Mouse (Mus musculus): ENCODE measurements around the gene Slc24a4.

Slc24a4 gene

DNA sequence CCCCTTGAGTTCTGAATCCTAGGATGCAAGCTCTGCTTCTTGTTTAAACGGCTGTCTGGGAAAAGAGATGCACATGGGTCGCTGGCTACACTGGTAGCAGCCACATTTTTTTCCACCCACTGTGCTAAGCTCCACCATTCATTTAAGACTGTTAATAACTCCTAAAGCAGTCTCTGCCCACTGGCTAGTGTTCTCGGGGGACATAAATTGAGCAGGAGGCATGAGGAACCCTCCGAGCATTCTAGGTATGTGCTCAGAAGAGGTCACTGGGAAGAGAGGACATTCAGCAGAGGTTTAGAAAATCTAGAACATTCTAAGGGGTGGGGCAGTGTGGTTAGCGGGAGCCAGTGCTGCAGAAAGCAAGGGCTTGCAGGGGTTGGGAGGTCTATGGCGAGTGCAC, 156.8 kb downstream of the Slc24a4 start:
- DNase-seq (ENCODE audit: low spot score in 2 of 2) = no peak

DNA sequence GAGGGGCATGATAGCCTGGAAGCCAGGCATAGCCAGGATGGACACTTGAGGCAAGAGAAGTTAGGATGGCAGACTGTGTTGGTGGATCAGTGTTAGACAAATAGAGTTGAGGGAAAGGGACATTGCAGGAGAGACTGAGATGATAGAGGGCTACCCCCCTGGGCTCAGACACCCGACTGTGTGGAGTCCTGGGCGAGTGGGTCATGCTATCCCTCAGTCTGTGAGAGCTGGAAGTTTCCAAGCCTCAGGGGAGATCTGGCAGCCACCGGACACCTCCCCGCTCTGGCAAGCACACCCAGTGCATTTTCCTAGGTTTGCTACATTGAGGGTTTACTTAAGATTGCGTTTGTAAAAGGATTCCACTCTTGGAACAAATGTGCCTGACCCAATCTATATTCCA, 157.2 kb downstream of the Slc24a4 start:
- DNase-seq (ENCODE audit: low spot score in 2 of 2) = no peak

DNA sequence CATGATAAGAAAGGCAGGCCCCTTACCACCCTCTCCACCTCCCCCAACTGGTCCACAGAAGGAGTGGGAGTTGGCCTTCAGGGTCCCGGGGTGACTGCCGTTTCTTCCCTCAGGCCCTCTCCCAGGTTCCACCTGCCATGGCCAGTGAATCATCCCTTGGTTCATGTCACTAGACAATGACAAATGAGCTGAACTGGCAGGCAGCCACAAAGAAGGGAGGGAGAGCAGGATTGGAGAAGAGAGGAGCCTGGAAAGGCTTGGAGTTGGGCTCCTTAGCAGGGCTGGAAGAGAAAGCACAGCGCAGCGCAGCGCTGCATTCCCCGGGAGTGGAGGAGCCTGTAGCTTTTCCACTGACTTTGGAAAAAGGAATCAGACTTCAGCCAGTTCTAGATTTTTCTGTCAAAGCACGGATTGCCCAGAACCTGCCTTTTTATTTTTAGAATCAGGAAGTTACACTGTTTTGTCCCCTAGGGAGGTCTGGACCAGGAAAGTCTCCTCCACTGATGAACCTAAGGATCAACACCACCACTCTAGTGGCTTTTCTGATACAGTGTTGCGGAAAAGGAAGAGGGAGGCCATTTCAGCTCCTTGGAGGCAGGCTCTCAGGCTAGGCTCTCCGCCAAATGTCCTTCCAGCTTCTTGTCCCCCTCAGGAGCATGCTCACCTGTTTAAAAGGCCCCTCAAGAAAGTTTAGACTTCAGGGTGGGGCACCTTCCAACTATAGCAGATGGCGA, 158.3 kb downstream of the Slc24a4 start:
- DNase-seq (ENCODE audit: low spot score in 2 of 2) = no peak

DNA sequence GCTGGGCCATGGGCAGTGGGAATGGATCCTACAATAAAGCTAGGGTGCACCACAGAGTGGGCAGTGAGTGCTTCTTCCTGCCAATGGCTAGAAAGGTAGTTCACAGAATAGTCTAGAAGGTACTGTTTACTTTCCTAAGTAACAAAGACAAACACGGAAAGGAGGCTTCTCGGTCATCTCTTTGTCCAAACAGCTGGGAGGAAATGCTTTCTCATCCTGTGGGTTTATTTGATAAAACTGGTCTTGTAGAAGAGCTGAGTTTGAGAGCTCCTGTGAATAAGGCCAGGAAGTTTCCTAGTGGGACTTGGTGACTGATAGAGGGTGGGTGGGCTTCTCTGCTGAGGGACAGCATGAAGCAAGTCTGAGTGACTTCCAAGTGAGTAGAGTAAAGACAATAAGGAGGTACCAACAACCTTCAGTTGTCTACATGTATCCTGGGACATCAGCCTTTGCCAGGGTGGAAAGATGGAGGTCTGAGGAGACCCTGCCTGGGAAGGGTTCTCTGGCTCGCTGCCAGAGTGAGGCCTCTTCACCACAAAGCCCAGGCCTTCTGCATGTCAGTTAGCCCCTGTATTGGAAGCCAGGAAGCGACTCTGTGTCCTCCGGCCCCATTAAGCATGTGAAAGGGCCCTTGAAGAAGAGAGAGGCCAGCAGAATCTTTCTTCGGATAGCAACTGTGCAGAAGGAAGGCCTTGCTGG, 159.5 kb downstream of the Slc24a4 start:
- no peak for DNase-seq (ENCODE audit: low spot score in 2 of 2)

DNA sequence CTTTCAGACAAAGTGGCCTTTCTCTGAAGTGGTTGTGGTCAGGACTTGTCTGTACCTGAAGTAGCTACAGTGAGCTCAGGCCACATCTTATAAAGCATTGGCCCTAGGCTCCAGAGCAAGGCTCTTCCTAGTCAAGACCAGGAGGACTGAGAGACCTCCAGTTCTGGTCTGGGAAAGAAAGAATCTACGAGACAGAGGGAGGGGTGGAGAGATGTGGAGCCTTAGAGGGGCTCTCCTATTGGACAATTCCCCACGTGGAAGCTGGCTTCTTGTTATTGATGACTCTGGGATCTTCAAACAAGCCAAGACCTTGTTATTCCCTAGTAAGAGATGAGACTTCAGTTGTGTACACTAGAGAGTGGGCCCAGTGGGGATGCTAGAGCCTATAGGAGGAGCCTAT, 160.3 kb downstream of the Slc24a4 start:
- DNase-seq (ENCODE audit: low spot score in 2 of 2) = no peak

DNA sequence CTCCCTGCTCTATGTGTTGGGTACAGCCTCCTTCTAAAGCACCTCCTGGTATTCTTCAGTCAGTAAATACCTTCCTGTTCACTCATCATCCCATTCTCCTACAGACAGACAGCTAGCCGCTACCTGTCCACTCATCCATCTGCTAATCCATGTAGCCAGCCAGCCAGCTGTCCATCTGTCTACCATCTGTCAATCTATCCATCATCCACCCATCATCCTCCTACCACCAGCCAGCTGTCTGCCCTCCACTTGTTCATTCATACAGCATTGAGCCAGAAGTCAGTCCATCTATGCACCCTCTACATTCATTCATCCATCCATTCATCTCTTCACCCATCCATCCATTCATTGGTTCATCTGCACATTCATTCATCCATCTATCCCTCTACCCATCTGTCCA, 161.0 kb downstream of the Slc24a4 start:
- no peak for DNase-seq (ENCODE audit: low spot score in 2 of 2)

DNA sequence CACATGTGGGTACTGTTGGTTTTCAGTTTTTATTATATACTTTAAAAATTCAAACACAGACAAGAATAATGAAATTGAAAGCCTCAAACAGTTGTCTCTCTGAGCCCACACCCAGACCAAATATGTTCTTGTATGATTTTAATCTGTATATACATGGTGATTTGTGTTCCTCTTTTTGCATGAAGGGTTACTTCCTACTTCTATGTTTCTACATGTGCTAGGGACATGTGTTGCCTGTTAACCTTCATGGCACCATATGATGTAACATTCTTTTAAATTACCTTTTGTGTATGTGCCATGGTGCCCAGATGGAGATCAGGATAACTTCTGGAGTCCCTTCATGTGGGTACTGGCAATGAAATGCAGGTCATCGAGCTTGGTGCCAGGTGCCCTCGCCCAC, 162.1 kb downstream of the Slc24a4 start:
- DNase-seq (ENCODE audit: low spot score in 2 of 2) = no peak

DNA sequence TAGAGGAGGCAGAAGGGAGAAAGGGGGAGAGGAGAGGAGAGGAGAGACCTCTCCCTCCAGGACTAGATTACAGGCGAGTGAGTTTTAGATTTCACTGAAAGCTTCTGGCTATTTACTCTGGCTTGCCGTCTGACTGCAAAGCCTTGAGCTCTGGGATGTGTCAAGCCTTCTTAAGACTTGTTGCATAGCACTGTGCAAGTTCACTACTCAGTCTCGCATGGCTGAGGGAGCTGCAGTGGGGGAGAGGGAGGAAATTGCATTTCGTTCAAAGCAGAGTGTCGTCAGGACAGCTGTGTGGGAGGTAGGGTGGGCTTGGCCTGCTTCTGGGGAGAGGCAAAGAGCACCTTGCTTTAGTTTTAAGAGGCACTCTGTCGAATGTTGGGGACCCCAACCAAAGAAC, 163.2 kb downstream of the Slc24a4 start:
- DNase-seq (ENCODE audit: low spot score in 2 of 2) = peak; percentile 68 to 69

DNA sequence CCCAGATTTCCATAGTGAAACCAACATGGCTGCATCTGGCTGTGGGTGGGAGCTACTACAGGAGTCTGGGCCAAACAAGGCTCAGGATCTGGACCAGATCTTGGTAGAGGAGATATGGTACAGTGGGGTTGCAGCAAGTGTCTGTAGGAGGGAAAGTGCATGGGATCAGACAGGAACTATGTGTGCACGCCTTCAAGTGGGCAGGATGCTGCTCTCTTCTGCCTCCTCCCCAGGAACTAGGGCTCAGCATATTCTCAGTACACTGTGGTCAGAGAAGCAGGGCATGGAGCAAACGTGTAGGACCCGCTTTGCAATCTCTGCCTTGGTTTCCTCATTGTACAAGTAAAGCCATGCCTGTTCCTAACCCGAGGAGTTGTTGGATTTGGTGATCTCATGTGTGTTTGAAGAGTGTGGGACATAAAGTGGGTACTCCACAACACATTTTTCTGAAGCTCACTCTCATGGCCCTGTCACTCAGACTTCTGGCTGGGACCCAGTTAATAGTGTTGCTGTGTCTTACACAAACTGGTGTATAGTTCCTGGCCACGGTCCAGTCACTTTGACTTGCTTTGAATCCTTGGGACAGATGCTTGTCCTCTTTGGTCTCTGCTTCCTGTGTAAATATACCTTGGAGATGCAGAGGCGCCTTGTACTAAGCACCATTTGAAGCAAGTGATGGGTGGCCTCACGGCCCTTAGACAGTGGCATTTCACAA, 164.1 kb downstream of the Slc24a4 start:
- no peak for DNase-seq (ENCODE audit: low spot score in 2 of 2)

DNA sequence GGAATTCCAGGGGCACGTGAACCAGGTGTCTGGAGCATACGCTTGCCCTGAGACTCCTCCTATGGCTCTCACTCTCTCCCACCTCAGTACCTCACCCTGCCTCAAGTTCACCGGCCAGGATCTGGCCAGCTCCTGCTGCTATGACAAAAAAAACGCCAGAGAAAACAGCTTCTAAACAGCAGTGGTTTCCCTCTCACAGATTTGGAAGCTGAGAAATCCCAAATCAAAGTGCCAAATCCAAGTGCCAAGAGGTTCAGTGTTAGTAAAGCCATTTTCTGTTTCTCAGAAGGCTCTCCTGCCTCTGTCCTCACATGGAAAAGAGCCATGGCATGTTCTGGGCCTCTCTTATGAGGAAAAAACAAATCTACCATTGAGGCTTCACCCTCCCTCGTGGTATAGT, 166.1 kb downstream of the Slc24a4 start:
- DNase-seq (ENCODE audit: low spot score in 2 of 2) = no peak

DNA sequence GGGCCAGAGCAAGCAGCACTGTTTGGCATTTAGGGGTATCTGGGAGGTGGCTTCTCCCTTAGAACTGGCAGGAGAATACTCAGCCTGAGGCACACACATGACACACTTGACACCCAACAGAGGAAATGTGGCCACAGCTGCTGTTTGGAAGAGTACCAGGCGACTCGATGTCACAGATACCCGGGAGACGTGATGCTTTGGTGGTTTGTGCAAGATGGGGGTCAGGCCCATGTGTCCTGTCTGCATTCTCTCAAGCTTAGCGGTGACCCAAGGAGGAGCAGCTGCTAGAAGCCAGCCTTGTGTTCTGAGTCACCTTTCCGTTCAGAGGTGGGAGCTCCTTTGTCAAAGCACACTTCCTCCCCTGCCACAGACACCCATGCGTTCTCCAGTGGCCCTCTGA, 166.7 kb downstream of the Slc24a4 start:
- DNase-seq (ENCODE audit: low spot score in 2 of 2) = peak; percentile 46 to 47

DNA sequence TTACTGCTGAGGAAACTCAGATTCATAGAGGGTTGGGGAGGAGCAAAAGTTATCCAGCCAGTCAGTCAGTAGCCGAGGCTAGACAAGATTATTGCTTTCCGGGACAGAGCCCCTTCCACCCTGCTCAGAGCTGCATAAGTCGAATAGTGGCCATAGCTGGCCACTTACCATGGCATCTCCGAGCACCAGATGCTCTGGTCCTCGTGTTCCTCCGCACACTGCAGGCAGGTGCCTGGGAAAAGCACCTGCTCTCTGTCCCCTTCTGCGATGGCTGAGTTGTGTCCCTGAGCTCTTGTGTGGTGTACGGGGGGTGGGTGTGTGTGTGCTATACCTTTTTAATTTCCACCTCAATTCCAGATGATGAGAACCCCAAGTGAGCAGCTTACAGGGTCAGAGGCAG, 167.1 kb downstream of the Slc24a4 start:
- no peak for DNase-seq (ENCODE audit: low spot score in 2 of 2)

DNA sequence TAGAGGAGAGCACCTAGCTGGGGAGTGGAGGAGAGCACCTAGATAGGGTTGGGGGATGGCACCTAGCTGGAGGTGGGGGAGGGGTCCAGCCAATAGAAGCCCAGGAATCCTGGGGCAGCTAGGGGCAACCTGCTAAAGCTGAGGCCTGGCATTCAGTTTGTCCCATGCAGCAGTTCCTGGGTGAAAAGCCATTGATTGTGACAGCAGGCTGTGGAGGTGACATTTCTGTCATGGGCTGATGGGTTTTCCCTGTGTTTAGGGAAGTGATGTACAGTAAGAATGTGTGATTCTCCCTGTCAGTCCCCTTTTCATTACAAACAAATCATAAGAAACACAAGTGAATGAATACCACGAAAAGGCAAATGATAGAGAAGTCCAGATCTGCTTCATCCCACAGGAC, 167.8 kb downstream of the Slc24a4 start:
- DNase-seq (ENCODE audit: low spot score in 2 of 2) = no peak

DNA sequence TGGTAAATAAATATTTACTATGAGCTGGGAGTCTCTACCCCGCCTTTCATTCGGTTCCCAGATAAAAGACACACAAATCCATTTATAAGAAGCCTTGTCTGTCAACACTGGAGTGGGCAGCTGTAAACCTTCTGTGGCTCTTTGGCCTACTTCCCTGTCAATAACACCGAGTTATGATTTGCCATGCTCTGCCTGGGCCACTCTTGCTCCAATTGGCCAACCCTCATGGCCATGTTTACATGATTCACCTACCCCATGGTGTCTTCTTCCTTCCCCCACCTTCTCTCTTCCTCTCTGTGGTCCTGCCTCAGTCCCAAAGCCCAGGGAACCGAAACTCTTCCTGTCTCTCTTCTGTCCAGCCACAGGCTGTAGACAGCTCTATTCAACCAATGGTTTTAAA, 168.4 kb downstream of the Slc24a4 start:
- DNase-seq (ENCODE audit: low spot score in 2 of 2) = no peak

DNA sequence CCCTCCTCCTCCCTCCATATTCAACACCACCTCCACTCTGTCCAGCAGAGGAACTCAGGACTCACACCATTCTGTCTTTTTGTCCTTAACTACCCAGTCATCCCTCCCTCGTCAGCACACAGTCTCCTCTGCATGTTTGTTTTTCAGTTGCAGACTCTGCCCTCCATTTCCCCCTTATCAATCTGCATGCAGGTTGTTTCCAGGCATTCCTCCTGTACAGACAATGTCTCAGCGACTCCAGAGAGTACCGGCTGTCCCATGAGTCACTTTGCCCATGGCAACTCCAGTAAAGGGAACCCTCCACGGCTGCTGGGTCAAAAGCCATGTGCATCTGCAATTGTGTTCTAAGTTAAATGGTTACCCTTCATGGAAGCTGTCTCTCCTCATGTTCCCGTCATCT, 170.7 kb downstream of the Slc24a4 start:
- no peak for DNase-seq (ENCODE audit: low spot score in 2 of 2)

DNA sequence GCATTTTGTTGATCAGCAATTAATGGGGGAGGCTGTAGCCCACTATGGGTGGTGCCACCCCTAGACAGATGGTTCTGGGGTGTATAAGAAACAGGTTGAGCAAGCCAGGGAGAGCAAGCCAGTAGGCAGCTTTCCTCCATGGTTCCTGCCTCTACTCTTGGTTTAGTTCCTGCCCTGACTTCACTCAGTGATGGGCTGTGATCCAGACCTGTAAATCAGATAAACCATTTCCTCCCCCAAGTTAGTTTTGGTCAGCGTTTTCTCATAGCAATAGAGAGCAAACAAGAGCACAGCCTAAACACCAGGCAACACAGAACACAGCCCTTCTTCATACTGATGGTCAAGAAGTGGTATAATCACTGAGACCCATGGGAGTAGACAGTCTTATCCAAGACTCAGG, 173.1 kb downstream of the Slc24a4 start:
- DNase-seq (ENCODE audit: low spot score in 2 of 2) = no peak

DNA sequence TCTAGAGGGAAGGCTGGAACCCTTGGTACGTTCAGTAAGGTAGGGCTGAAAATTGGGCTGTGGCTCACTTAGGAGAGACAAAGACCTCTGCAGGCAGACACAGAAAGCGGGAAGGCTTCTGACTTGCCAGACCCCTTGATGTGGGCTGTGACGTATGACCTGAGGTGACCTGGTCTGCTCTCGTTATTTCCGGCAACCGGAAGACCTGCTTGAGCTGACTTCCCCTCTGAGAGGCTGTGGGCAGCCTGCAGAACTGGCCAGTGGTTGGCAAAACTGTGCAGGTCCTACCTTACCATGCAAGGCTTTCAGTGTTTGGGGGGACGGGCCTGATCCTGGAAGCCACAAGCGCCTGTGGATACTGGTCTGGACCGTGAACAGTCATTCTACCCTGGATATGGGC, 173.8 kb downstream of the Slc24a4 start:
- DNase-seq (ENCODE audit: low spot score in 2 of 2) = no peak

DNA sequence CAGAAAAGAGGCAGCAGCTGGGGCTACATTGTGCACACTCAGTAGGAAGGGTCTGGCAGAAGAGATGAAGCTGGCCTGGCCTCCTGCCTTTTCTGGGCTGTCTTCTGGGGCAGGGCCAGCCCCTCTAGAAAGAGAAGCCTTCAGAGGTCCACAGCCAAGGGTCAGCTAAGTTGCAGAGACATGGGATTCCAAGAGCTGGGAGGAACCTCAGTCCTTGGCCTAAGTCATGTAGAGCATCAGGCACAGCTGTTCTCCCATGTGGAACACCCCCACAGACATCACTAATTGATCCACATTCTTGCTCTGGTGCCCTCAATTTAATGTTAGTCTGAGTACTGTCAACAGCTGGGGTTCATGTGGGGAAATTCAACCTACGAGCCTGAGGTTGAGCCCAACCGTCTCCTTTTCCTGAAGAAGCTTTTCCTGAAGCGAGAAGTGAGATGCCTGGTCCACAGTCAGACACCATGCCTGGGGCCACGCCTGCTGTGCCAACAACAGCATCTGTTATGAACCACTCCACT, 174.4 kb downstream of the Slc24a4 start:
- DNase-seq (ENCODE audit: low spot score in 2 of 2) = no peak

DNA sequence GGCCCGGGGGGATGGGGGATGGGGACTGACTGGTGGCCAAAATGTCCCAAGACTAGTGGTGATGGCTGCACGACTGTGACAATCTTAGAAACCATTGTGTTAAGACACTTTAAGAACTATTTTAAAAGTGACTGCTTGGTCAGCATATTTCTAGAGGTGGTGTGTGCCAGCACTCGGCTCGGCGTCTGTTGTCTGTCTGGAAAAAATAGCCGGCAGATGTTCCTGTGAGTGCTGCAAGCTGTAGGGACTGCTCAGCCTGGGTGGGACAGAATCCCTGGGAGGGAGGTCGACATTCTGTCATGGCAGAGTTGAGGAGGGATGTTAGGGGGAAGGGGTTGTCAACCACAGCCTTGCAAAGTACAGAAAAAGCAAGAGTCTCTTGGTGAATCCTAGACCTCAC, 175.3 kb downstream of the Slc24a4 start:
- no peak for DNase-seq (ENCODE audit: low spot score in 2 of 2)

DNA sequence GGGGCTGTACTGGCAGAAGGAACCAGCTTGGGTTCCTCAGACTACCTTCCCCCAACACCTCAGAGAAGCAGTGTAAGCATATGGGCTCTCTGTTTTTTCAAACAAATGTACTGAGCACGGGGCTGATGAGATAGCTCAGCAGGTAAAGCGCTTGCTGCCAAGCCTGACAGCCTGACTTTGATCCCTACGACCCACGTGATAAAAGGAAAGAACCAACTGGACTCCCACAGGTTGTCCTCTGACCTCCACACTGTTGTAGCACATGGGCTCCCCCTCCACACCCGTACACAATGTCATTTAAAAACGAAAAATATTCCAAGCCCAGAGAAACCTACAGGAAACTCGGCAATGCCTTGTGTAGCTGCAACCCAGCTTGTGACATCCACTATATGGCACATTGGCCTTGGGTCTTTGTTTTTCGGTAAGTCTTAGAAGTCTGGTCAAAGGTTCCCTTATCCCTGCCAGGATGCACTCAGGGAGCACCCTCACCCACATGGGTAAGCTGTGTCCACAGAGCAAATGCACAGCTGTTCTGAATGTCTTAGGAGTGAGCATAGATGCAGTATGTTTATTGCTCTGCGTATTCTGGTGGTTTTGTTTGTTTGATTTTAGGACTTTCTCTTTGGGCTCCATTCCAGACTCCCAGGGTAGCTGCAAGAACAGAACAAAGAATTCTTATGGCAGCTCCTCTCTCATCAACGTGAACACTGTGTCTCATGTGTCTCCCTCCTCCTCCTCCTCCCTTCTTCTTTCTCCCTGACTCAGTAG, 176.7 kb downstream of the Slc24a4 start:
- DNase-seq (ENCODE audit: low spot score in 2 of 2) = no peak

DNA sequence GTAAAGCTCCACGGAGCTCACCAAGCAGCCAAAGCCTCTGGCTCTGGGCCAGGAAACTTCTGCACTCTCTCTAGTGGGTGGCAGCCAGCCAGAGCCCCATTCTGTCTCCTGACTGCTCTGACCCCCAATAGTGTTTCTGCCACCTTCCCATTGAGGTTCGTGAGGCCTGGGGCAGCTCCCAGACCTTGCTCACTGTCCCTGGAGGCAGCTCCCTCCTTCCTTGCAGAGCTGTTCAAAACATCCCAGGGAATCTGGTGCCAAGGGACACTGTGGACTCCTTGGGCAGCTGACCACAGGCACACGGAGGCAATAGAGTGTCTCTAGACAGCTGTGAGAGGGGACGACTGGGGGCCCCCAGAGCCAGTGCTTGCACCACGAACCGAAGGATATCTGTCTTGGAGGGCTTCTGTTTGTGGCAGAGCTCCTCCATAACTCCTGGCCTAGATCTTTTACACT, 179.5 kb downstream of the Slc24a4 start:
- peak in 1 of 2 experiments; percentile 43 for DNase-seq (ENCODE audit: low spot score in 2 of 2)

DNA sequence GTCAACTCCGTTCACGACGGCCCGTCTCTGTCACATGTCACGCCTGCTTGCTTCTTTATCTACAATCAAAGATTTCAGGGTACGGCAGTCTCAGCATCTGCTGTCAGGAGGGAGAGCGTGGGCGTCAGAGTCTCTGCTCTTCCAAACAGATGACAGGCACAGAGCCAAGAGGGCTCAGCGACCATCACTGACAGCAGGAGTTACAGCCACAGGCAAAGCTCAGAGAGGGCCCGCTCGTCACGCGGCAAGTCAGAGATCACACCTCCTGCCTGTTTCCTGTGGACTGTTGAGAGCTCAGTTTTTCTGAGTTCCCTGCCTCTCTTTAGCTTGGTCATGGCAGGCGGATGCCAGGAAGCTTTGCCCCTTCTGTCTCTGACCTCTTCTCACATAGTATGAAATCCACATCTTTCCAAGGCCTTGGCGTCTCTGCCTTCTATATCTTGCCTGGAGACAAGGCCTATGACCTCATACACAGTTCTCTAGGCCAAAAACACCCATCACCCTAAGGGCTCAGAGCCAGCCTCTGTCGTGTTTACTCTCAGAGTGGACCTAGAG, 180.0 kb downstream of the Slc24a4 start:
- DNase-seq (ENCODE audit: low spot score in 2 of 2) = peak; percentile 64 to 73

All from thymus, postnatal 10 days (tissue).